Mouse (Mus musculus) left cerebral cortex, adult 18-20 months (tissue): ENCODE data around the gene Loxl4. TPM values are rescaled to one million over a fixed set of nuclear protein-coding genes. Genes with fewer than 3 reads are reported as not detected.
A peak's percentile ranks its signal among the peaks of the same experiment; 100 is the strongest.

ENCODE experiments used
- DNase-seq, 2 experiments: peaks; one replicate each; pipeline ENCODE4 v3.0.0; 2021 to 2022; ENCODE audit warnings: low spot score in 2 of 2, mixed read lengths in 1 of 2
- long read RNA-seq, 2 experiments: library from polyadenylated mRNA; stranded (forward); transcript quantifications; one replicate each; pipeline ENCODE4 v2.0.0; 2021
- total RNA-seq, 2 experiments: library from RNA; stranded (reverse); gene quantifications; 2 replicates each; pipeline ENCODE4 v1.2.3; 2021

Loxl4 gene
- total RNA-seq = under 1 TPM; 0.28 to 0.30 TPM
- long read RNA-seq, experiment 1 = 0 reads
- long read RNA-seq, experiment 2 = 0 reads

GRCm38 (mm10) chr19:42612654-42613053 is at the start of gene Loxl4:
Gene Loxl4, minus strand, starts transcription at chr19:42612813.
- DNase-seq = peak in 1 of 2 experiments; percentile 21

DNA sequence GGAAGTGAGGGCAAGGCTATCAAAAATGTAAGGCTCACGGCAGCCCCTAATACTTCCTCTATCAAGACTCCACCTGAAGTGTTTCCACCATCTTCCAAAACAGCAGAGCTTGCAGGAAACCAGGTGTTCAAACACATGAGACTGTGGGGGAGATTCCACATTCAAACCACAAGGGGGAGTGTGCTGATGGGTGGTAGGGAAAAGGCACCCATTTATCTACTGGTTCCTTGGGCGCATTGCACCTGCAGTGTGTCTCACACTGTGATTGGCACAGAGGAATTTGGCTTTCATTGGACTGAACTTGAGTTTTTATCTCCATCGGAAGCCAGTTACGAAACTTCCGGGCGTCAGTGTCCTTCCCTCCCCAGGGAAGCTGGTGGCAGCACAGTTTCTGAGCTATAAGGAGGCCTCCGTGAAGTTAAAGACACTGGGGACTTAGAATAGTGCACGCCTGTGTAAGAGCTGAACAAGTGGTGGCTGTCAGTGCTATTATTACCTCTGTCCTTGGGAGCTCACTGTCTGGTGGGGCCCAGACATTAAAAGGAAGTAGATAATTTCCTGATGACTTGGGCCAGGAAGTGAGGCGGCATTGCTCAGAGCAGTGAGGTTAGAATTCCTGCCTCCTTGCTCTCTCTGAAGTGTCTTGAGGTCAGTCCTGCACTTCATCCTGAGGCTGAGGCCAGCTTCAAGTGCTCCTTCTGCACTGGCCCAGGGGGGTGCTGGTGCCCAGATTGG is 49.0 kb upstream of the Loxl4 start:
- DNase-seq = no peak

DNA sequence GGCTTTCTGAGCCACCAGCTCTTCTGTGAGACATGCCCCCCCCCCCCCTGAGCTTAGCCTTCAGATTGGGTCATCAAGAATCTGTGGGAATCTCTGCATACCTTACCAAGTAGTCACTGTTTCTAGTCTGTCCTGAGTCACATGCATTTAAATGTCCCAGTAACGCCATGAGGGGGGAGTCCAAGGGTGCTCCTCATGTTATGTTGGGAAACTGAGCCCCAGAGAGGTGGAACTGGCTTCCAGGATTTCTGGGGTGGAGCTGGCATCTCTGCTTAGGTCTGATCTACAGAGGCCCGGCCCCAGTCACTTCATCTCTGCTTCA is 47.6 kb upstream of the Loxl4 start:
- DNase-seq = no peak

GRCm38 (mm10) chr19:42659354-42660243 is 47.0 kb upstream of the Loxl4 start:
- peak; percentile 51 to 52 for DNase-seq

DNA sequence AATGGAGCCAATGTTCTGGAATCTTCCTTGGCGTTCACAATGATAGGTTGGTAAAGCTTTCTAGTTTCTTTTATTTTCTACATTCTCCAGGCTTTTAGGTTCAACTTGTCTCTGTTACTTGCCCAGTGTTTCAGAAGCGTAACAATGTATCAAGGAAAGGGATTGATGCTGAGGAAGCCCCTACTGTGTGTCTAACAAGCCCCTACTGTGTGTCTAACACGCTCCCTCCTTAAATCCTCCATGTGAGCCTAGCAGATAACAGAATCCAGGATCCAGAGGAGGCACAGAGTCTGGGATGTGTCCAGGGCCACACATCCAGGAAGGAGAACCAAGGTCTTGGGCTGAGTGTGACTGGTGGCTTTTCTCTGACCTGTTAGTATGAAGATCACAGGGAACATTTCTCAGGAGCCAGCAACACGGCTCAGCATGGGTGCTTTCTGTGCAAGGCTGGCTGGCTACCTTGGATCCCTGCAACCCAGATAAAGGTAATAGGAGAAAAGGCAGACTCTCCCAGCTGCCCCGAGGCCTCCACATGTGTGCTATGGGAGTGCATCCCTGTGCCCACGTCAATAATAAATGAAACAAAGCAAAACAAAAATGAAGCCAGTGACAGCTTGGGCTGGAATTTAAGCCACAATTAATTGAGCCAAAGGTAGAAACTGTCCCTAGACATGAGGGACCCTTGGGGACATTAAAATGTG is 46.0 kb upstream of the Loxl4 start:
- no peak for DNase-seq

DNA sequence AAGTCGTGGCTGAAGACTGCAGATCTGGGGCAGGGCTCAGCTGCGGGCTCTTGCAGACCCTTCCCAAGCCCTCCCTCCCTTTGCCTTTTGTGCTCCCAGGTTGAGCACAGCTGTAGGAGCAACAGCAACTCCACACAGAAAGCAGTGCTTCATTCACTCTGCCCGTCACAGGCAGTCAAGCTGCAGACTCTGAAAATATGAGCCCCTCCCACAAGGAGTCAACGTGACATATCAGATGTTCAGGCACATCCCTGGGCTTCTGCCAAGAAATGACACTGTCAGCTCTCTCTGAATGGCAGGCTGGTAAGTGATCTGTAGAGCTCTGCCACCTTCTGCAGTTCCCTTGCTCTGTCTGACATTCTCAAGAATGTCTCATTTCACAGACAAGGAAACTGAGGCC is 45.2 kb upstream of the Loxl4 start:
- no peak for DNase-seq

DNA sequence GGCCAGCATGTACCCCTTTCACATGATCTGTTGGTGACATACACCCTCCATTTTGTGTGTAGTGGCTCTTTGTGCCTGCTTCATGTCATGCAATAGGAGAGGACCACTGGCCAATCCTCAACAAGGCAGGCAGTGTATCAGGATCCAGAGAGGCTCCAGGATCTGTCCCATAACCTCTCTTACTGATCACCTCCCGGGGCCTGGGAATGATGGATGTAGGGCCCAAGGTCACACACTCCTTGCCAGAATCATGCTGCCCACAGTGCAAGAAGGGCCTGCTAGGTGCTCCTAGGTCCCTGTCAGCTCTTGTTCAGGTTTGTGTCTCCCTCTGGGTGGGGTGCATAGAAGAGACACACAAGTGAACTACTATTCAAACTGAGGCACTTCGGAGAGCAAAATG is 44.7 kb upstream of the Loxl4 start:
- no peak for DNase-seq

- DNase-seq = peak; percentile 71 to 72
These were observed 42.4 kb upstream of the Loxl4 start for GRCm38 (mm10) chr19:42655006-42655405.

GRCm38 (mm10) chr19:42653091-42653490 is 40.5 kb upstream of the Loxl4 start:
- no peak for DNase-seq

- no peak for DNase-seq
These were observed 39.8 kb upstream of the Loxl4 start for GRCm38 (mm10) chr19:42652425-42652824.

DNA sequence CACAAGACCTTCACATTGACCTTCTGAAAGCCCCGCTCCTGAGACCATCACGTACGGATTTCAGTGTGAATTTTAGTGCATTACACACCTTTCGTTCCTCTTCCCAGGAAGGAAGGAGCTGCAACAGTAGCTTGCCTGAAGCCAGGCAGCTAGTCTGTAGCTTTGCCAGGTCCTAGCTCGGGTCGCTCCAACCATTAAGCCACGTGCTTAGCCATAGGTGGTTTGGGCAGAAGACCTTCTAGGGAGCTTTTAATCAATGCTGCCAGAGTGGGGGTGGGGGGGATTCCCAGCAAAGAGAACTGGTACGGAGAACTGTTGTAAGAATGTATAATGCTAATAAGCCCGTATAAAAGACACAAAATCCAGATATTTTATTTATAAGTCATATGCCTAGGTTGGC is 27.6 kb upstream of the Loxl4 start:
- no peak for DNase-seq

DNA sequence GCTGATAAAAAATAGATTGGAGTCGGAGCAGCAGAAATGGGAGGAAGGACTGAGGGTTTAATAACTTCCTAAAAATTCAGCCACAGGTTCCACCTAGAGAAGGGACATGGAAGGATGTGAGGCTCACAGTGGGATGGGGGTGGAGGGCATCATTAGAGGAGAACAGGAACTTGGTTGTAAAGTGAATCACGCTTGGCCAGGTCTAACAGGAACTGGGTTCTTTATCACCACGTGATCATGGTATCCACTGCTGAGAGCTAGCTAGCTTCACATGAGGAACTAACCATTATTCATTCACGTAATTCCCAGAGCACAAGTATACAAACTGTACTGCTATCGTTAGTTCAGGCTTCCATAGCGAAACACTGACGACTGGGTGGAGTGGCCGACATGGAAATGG is 26.9 kb upstream of the Loxl4 start:
- DNase-seq = no peak

DNA sequence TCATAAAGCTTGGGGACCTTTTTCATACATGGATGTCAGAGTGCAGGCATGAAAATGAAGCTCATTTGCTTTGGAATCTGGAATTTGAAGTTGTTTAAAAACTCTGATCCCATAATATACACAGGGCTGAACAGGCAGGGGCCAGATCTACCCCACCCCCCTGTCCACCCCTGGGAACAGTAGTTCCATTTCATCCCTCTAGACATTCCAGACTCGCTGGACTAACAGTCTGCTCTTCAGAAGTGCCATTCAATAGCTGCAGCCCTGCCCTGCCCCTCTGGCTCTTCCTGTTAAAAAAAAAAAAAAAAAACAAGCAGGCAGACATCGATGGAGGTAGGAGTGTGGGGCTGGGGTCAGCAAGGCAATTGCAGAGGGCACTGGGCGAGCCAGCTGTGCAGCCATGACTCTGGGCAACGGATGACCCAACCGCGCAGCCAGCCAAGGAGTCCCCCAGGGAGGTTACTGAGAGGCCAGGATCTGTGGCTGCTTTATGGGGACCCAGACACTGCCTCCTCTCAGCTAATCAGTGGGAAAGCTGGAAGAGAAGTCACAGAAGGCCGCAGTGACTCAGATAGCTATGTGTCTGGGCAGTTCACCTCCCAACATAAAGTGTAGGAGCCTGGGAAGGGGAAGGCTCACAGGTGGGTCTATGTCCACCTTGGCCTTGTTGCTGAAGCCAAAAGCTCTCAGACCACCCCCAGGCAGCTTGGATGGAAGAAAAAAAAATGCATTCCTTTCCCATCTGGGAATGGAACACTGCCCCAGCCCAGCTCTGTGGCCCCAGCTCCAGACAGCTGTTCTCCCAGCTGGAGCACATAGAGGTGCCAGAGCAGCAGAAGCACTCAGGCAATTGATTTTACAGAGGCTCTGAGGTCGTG is 26.2 kb upstream of the Loxl4 start:
- DNase-seq = no peak

GRCm38 (mm10) chr19:42636631-42637030 is 24.0 kb upstream of the Loxl4 start:
- no peak for DNase-seq

DNA sequence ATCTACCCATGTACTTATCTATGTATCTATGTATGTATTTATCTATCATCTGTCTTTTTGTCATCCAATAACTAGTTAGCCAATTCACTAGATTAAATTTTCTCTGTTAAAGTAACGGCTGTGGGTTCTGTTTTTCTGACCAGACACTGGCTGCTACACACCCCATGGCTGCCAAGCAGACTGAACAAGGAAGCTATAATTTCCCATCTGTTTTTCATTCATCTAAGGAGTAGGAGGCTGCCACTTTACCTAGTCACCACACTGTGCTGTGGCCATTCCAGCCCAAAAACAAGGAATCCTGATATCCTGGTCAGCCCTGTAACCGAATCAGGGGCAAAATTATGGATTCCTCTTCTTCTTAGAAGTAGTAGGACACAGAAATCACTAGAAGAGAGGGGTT is 21.0 kb upstream of the Loxl4 start:
- no peak for DNase-seq

- DNase-seq = no peak
These were observed 19.7 kb upstream of the Loxl4 start for GRCm38 (mm10) chr19:42632301-42632700.

DNA sequence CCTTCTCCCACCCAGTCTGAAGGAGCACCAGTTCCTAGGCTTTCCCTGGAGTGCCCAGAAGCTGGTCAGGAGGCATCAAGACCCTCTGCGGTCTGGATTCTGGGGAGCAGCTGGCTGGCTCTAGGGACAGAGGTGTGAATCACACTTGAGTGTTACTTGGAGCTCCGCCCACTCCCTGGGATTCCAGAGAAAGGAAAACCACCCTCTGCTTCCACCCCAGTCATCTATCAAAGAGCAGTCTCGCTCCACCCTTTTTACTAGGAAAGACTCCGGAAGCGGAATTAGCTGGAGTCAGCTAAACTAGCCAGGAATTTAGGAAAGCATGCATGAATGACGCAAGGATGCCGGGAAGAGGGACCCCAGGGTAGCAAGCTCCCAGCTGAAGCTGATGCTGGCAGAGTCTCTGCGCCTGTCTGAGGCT is 18.9 kb upstream of the Loxl4 start:
- DNase-seq = peak; percentile 22 to 31

GRCm38 (mm10) chr19:42628068-42628467 is 15.5 kb upstream of the Loxl4 start:
- DNase-seq = no peak

GRCm38 (mm10) chr19:42613647-42614225 is 1.1 kb upstream of the Loxl4 start:
- DNase-seq = no peak

DNA sequence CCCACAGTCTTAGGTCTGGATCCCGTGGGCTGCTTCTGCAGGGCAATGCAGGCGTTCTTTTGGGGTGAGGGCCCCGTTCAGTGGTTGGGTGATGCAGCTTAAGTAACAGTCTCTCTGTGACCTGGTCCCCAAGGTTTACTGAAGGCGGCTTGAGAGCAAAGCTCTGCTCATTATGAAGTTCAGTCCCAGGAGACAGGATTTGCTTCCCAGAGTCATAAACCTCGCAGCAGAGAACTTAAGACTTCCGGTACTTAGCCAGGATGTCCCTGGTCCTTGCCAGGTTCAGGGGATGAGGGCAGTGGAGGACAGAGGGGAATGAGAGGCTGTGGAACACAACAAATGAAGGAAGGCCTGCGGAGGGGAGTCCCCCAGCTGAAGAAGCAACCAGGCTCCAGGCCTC is 503 bp upstream of the Loxl4 start:
- DNase-seq = no peak
